Mouse (Mus musculus) limb, embryonic 11.5 days (tissue): ENCODE data around the gene Cep95. TPM values are rescaled to one million over a fixed set of nuclear protein-coding genes. Genes with fewer than 3 reads are reported as not detected.

Experiments used
- ATAC-seq: fragments of 200-750 bp; cut with Nextera tagmentation; 2 replicates; pipeline ENCODE4 v1.8.0; 2017; ENCODE audit warnings: low read depth; ENCODE audit not compliant: insufficient number of reproducible peaks, low FRiP score, low TSS enrichment
- DNase-seq: peaks from one replicate; pipeline ENCODE4 v3.0.0-alpha.2; 2015; ENCODE audit warnings: low spot score
- H3K27ac ChIP-seq: fragments of 300-500 bp; sonication (generic); replicated peaks from 2 replicates; pipeline ENCODE4 v1.5.1; 2014; ENCODE audit warnings: low read depth, mild to moderate bottlenecking, low read length
- H3K27me3 ChIP-seq: fragments of 300-500 bp; sonication (generic); 2 replicates; pipeline ENCODE4 v1.6.1; 2014; ENCODE audit warnings: mild to moderate bottlenecking, low read length, mixed read lengths; ENCODE audit not compliant: control insufficient read depth, insufficient read depth
- H3K36me3 ChIP-seq: fragments of 300-500 bp; sonication (generic); 2 replicates; pipeline ENCODE4 v1.6.1; 2014; ENCODE audit warnings: mild to moderate bottlenecking, low read length, moderate library complexity, mixed read lengths; ENCODE audit not compliant: control insufficient read depth, insufficient read depth
- H3K4me1 ChIP-seq: fragments of 300-500 bp; sonication (generic); 2 replicates; pipeline ENCODE4 v1.6.1; 2014; ENCODE audit warnings: low read length, mixed read lengths; ENCODE audit not compliant: control insufficient read depth, insufficient read depth
- H3K4me2 ChIP-seq: fragments of 300-500 bp; sonication (generic); 2 replicates; pipeline ENCODE4 v1.6.1; 2014; ENCODE audit warnings: low read depth, mild to moderate bottlenecking, moderate library complexity; ENCODE audit not compliant: severe bottlenecking
- H3K4me3 ChIP-seq: fragments of 300-500 bp; sonication (generic); 2 replicates; pipeline ENCODE4 v1.5.1; 2014; ENCODE audit warnings: low read depth, low read length
- H3K9ac ChIP-seq: fragments of 300-500 bp; sonication (generic); 2 replicates; pipeline ENCODE4 v1.6.1; 2014; ENCODE audit warnings: mild to moderate bottlenecking, low read length
- H3K9me3 ChIP-seq: fragments of 300-500 bp; sonication (generic); 2 replicates; pipeline ENCODE4 v1.6.1; 2016; ENCODE audit warnings: low read length; ENCODE audit not compliant: control insufficient read depth
- WGBS: fragments of 180-500 bp; shearing (Covaris S2); extraction: QIAGEN DNeasy Blood & Tissue Kit; methylation state at CpG from one replicate; pipeline ENCODE4 v1.1.7; 2014; 5-methylcytosine and 5-hydroxymethylcytosine counted together
- polyA plus RNA-seq: library from polyadenylated mRNA; unstranded; fragments of >200 nt; fragmentation: Nextera tagmentation; extraction: Ambion mirVana; gene quantifications from 2 replicates; pipeline ENCODE4 v1.2.1, GENCODE M21; 2014

The Cep95 gene
- polyA plus RNA-seq, 1 experiment from 2014 or later = 22.5 TPM

GRCm38 (mm10) chr11:106766611-106767162 lies 22.4 kb upstream of the Cep95 start:
- Histone ChIP-seq H3K4me2 (no peak overlapping the region), H3K36me3 (peaks cover 13% of the 10 kb centered on the region), H3K27ac (no peak overlapping the region), H3K9ac (no peak overlapping the region), H3K4me3 (no peak overlapping the region), H3K9me3 (peaks cover 3% of the 10 kb centered on the region; the same call in 1 of the 2 replicates), H3K4me1 (peaks cover 5% of the 10 kb centered on the region; the same call in 1 of the 2 replicates), H3K27me3 (no peaks in the 10 kb centered on the region)
- ATAC-seq = no peak
- 88% methylated on average over 4 of the region's 4 CpGs for WGBS
- no peak for DNase-seq

GRCm38 (mm10) chr11:106767516-106767915 lies 21.5 kb upstream of the Cep95 start:
- no peak for ATAC-seq
- 88% methylated on average over 4 of the region's 4 CpGs for WGBS
- Histone ChIP-seq H3K27ac (no peak overlapping the region), H3K27me3 (no peaks in the 10 kb centered on the region), H3K4me2 (no peak overlapping the region), H3K9ac (no peak overlapping the region), H3K36me3 (peaks cover 16% of the 10 kb centered on the region), H3K9me3 (peaks cover 3% of the 10 kb centered on the region; the same call in 1 of the 2 replicates), H3K4me1 (peaks cover 4% of the 10 kb centered on the region; the same call in 1 of the 2 replicates), H3K4me3 (no peak overlapping the region)
- DNase-seq = no peak

DNA sequence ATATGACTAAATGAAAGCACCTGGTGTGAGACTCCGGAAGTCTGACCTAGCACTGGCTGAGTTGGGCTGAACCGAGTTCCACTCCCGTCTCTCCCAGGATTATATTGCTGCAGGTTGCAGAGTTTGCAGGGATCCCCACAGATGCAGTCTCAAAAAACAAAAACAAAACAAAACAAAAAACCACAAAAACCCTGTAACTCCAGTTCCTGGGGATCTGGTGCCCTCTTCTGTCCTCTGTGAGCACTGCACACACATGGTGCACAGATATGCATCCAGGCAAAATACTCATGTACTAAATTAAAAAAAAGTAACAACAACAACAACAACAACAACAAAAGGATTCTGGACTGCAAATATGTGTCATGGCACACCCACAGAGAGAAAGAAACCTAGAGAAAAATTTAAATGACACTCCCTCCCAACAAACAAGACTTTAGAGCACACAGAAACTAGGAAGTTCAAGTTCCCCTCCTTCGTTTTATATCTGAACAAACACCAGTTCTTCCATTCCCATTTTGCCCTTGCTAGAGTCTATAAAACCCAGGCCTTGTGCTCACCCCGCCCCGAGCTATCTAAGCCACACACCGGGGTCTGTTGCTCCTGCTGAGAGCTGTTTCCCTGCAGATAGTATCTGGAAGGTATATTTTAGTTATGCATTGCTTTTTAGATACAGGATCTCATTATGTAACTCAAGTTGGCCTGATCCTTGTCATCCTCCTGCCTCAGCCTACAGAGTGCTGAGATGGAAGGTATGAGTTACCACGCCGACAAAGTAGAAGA lies 18.7 kb upstream of the Cep95 start:
- Histone ChIP-seq H3K36me3 (peaks cover 25% of the 10 kb centered on the region), H3K27ac (no peak overlapping the region), H3K4me3 (no peak overlapping the region), H3K4me1 (no peaks in the 10 kb centered on the region), H3K4me2 (no peak overlapping the region), H3K9ac (no peak overlapping the region), H3K27me3 (no peaks in the 10 kb centered on the region), H3K9me3 (peaks cover 3% of the 10 kb centered on the region; the same call in 1 of the 2 replicates)
- no peak for ATAC-seq
- DNase-seq = peak; percentile 37
- 94% methylated on average over 9 of the region's 9 CpGs for WGBS

DNA sequence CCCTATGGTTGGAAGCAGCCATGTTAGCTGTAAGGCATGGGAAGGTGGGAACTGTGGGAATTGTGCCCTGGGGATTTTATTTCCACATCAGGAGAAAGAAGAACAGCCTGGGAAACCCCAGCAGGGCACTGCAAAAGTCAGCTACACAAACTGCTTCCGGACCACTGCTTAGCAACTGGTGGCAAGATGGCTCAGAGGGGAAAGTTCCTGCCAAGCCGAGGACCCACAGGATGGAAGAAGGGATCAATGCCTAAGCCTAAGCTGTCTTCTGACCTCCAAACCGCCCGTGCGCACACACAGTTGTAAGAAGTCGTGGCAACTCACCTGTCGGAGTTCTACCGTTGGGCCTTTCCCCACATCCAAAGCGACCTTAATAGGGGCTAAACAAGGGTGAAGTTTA lies 16.0 kb upstream of the Cep95 start:
- Histone ChIP-seq H3K27ac (no peak overlapping the region), H3K9ac (no peak overlapping the region), H3K27me3 (no peaks in the 10 kb centered on the region), H3K36me3 (peaks cover 18% of the 10 kb centered on the region), H3K4me2 (no peak overlapping the region), H3K9me3 (no peaks in the 10 kb centered on the region), H3K4me3 (no peak overlapping the region), H3K4me1 (no peaks in the 10 kb centered on the region)
- 92% methylated on average over 9 of the region's 9 CpGs for WGBS
- ATAC-seq = no peak
- DNase-seq = no peak

GRCm38 (mm10) chr11:106776960-106777359 lies 12.1 kb upstream of the Cep95 start:
- H3K36me3 ChIP-seq = peaks cover 14% of the 10 kb centered on the region
- H3K4me1 ChIP-seq = no peaks in the 10 kb centered on the region
- H3K4me3 ChIP-seq = no peak overlapping the region
- H3K4me2 ChIP-seq = no peak overlapping the region
- H3K27me3 ChIP-seq = no peaks in the 10 kb centered on the region
- no peak overlapping the region for H3K9ac ChIP-seq
- no peaks in the 10 kb centered on the region for H3K9me3 ChIP-seq
- 94% methylated on average over 4 of the region's 4 CpGs for WGBS
- H3K27ac ChIP-seq = no peak overlapping the region
- ATAC-seq (no peak), DNase-seq (no peak)

DNA sequence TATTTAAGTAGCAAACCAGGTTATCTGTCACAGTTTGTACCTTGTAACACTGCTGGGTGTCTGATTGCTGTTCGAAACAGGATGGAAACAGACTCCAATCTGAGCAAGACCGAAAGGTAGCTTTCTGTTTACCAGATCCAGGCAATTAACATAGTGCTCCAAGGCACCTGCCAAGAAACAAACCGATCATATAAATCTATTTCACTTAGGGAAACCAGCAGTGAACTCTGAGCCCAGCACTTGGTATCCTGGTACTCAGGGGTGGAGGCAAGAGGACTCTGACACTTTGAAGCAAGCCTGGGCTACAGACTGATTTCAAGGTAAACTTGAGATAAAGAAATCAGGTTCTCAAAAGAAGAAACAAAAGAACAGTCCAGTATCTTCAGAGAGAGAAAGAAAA lies 11.7 kb upstream of the Cep95 start:
- H3K27ac ChIP-seq = no peak overlapping the region

GRCm38 (mm10) chr11:106778132-106778531 lies 10.9 kb upstream of the Cep95 start:
- no peak for ATAC-seq
- 90% methylated on average over 7 of the region's 7 CpGs for WGBS
- DNase-seq = no peak
- no peak overlapping the region for H3K4me2 ChIP-seq
- H3K9me3 ChIP-seq = no peaks in the 10 kb centered on the region
- no peaks in the 10 kb centered on the region for H3K27me3 ChIP-seq
- no peak overlapping the region for H3K9ac ChIP-seq
- H3K4me1 ChIP-seq = no peaks in the 10 kb centered on the region
- no peak overlapping the region for H3K27ac ChIP-seq
- H3K4me3 ChIP-seq = no peak overlapping the region
- H3K36me3 ChIP-seq = peaks cover 15% of the 10 kb centered on the region

More for the DNA sequence above, 11.7 kb upstream of the Cep95 start:
- no peak for DNase-seq
- Histone ChIP-seq H3K4me3 (no peak overlapping the region), H3K9ac (no peak overlapping the region), H3K27me3 (no peaks in the 10 kb centered on the region), H3K4me1 (no peaks in the 10 kb centered on the region), H3K4me2 (no peak overlapping the region), H3K36me3 (peaks cover 11% of the 10 kb centered on the region), H3K9me3 (no peaks in the 10 kb centered on the region)
- WGBS = 86% methylated on average over 3 of the region's 3 CpGs
- no peak for ATAC-seq

DNA sequence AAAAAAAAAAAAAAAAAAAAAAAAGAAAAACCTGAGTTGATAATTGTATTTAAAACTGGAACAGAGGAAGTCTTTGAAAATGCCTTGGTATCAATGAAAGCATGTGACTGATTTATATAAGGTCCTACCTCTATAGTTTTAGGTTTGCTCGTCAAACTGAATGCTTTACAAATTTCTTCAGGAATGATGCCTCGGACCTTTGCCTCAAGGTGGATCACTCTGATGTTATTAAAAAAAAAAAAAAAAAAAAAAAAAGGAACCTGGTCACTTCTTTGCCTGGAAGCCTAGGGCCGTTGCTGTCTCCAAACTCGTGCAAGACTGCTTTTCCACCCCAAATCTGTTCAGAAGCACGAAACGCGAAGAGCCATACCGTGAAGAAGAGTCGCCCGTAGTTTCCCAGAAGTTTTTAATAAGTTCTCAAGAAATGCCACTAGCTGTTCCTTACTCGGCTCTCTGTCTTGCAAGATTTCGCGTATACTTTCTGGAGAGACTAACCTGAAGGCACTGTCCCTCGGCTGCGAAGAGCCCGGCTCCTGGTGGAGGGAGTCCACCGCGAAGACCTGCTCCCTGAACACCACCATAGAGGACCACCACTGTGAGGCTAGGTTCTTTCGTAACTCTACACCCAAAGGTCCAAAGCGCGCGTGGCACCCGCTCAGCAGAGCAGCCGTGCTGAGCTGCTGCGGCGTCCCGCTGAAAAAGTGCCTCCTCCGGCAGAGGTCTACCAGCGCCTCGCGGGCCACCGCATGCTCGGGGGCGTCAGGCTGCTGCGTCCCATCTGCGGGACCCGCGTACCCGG lies 10.3 kb upstream of the Cep95 start:
- no peaks in the 10 kb centered on the region for H3K27me3 ChIP-seq
- no peaks in the 10 kb centered on the region for H3K4me1 ChIP-seq
- peak overlapping the region; percentile 83 for H3K4me3 ChIP-seq
- peaks cover 21% of the 10 kb centered on the region for H3K36me3 ChIP-seq
- ATAC-seq (peak; percentile 78), DNase-seq (no peak)
- H3K27ac ChIP-seq = peak overlapping the region; percentile 87
- no peaks in the 10 kb centered on the region for H3K9me3 ChIP-seq
- WGBS = 2% methylated on average over 39 of the region's 39 CpGs
- H3K9ac ChIP-seq = peak overlapping the region; percentile 88
- H3K4me2 ChIP-seq = peak overlapping the region; percentile 78
